In genomic region chr2:148627011-148627471, GRCm38 (mm10) we compare ENCODE assay signal across 8 mouse cellular contexts. TPM values are rescaled to one million over a fixed set of nuclear protein-coding genes. Genes with fewer than 3 reads are reported as not detected.
DNase-seq lines count a peak whose midpoint lies in the region; ATAC-seq and TF ChIP-seq lines count a peak whose summit lies in the region.

No protein-coding gene starts in this region.

- 46% methylated on average over 3 of the region's 3 CpGs for WGBS in hindbrain, postnatal 0 days
- WGBS in hindbrain, embryonic 16.5 days, result 50% methylated on average over 3 of the region's 3 CpGs
- WGBS in heart, embryonic 13.5 days, result 65% methylated on average over 3 of the region's 3 CpGs
- 46% methylated on average over 3 of the region's 3 CpGs for WGBS in intestine, embryonic 16.5 days
- WGBS in forebrain, postnatal 0 days, result 80% methylated on average over 3 of the region's 3 CpGs

- H3K4me3 ChIP-seq in hindbrain, postnatal 0 days (ENCODE audit: low read length), result no peak overlapping the region
- no peak overlapping the region for H3K4me3 ChIP-seq in hindbrain, embryonic 16.5 days (ENCODE audit: low read length)
- no peak overlapping the region for H3K4me3 ChIP-seq in heart, embryonic 13.5 days
- no peak overlapping the region for H3K4me3 ChIP-seq in intestine, embryonic 16.5 days (ENCODE audit: low read length)
- H3K4me3 ChIP-seq in forebrain, postnatal 0 days (ENCODE audit: low read depth, low read length), result no peak overlapping the region

- H3K4me1 ChIP-seq in hindbrain, postnatal 0 days (ENCODE audit: insufficient read depth, low read length), result no peaks in the 10 kb centered on the region
- no peaks in the 10 kb centered on the region for H3K4me1 ChIP-seq in hindbrain, embryonic 16.5 days (ENCODE audit: control insufficient read depth, insufficient read depth, low read depth, low read length)
- no peaks in the 10 kb centered on the region for H3K4me1 ChIP-seq in heart, embryonic 13.5 days
- H3K4me1 ChIP-seq in intestine, embryonic 16.5 days (ENCODE audit: control insufficient read depth, insufficient read depth, low read length), result no peaks in the 10 kb centered on the region
- H3K4me1 ChIP-seq in forebrain, postnatal 0 days (ENCODE audit: insufficient read depth), result no peaks in the 10 kb centered on the region

- H3K9ac ChIP-seq in hindbrain, postnatal 0 days (replicated peaks; ENCODE audit: low read length), result no peak overlapping the region
- H3K9ac ChIP-seq in hindbrain, embryonic 16.5 days (ENCODE audit: low read depth, low read length), result no peak overlapping the region
- H3K9ac ChIP-seq in heart, embryonic 13.5 days, result no peak overlapping the region
- H3K9ac ChIP-seq in intestine, embryonic 16.5 days (ENCODE audit: low read depth, low read length), result no peak overlapping the region
- no peak overlapping the region for H3K9ac ChIP-seq in forebrain, postnatal 0 days

- no peaks in the 10 kb centered on the region for H3K9me3 ChIP-seq in hindbrain, postnatal 0 days (ENCODE audit: low read length)
- no peaks in the 10 kb centered on the region for H3K9me3 ChIP-seq in hindbrain, embryonic 16.5 days (ENCODE audit: control insufficient read depth, low read length)
- no peaks in the 10 kb centered on the region for H3K9me3 ChIP-seq in heart, embryonic 13.5 days
- no peaks in the 10 kb centered on the region for H3K9me3 ChIP-seq in intestine, embryonic 16.5 days (ENCODE audit: control insufficient read depth, low read length)
- H3K9me3 ChIP-seq in forebrain, postnatal 0 days (ENCODE audit: low read length), result no peaks in the 10 kb centered on the region

- intact Hi-C loops in left cerebral cortex, postnatal 4 days (cut with DNase I), result no loop called here

- ATAC-seq in hindbrain, postnatal 0 days, result no peak
- ATAC-seq in hindbrain, embryonic 16.5 days, result no peak
- no peak for ATAC-seq in heart, embryonic 13.5 days (ENCODE audit: extremely low read depth, insufficient number of reproducible peaks, low FRiP score, low TSS enrichment)
- no peak for ATAC-seq in intestine, embryonic 16.5 days
- no peak for ATAC-seq in forebrain, postnatal 0 days

- H3K27me3 ChIP-seq in hindbrain, postnatal 0 days (ENCODE audit: insufficient read depth, low read length), result no peaks in the 10 kb centered on the region
- no peaks in the 10 kb centered on the region for H3K27me3 ChIP-seq in hindbrain, embryonic 16.5 days (replicated peaks; ENCODE audit: control insufficient read depth, insufficient read depth, low read length)
- 0 out of 2 replicates have a peak, but pooled peaks cover 5% of the 10 kb centered on the region for H3K27me3 ChIP-seq in heart, embryonic 13.5 days (replicated peaks)
- no peaks in the 10 kb centered on the region for H3K27me3 ChIP-seq in intestine, embryonic 16.5 days (replicated peaks; ENCODE audit: control insufficient read depth, insufficient read depth, low read length)
- no peaks in the 10 kb centered on the region for H3K27me3 ChIP-seq in forebrain, postnatal 0 days (ENCODE audit: insufficient read depth, low read length)

- no peak overlapping the region for H3K4me2 ChIP-seq in hindbrain, postnatal 0 days (ENCODE audit: low read depth, low read length)
- no peak overlapping the region for H3K4me2 ChIP-seq in hindbrain, embryonic 16.5 days (ENCODE audit: low read length)
- no peak overlapping the region for H3K4me2 ChIP-seq in heart, embryonic 13.5 days
- H3K4me2 ChIP-seq in intestine, embryonic 16.5 days (ENCODE audit: low read depth, low read length), result no peak overlapping the region
- H3K4me2 ChIP-seq in forebrain, postnatal 0 days (ENCODE audit: low read depth), result no peak overlapping the region

- TF ChIP-seq CTCF in hindbrain, postnatal 0 days (IDR thresholded peaks at IDR 0.05; ENCODE audit: low read depth), result no peak
- TF ChIP-seq CTCF in forebrain, postnatal 0 days (IDR thresholded peaks at IDR 0.05; ENCODE audit: low read depth), result no peak

- no peak overlapping the region for H3K27ac ChIP-seq in hindbrain, postnatal 0 days
- H3K27ac ChIP-seq in hindbrain, embryonic 16.5 days (ENCODE audit: low read depth, low read length), result no peak overlapping the region
- peak overlapping the region; percentile 32; the same call in 1 of the 2 replicates for H3K27ac ChIP-seq in heart, embryonic 13.5 days (replicated peaks)
- H3K27ac ChIP-seq in intestine, embryonic 16.5 days (ENCODE audit: low read length), result no peak overlapping the region
- no peak overlapping the region for H3K27ac ChIP-seq in forebrain, postnatal 0 days (ENCODE audit: low read depth, low read length)

- peak; percentile 9 for DNase-seq in hindbrain, postnatal 0 days (ENCODE audit: low spot score)
- peak; percentile 64 for DNase-seq in adrenal gland, postnatal 14 days
- peak; percentile 22 for DNase-seq in left cerebral cortex, postnatal 4 days
- DNase-seq in forebrain, postnatal 0 days, result no peak
- DNase-seq in layer of hippocampus, postnatal 14 days (ENCODE audit: low spot score in 2 of 2), result no peak

- H3K36me3 ChIP-seq in hindbrain, postnatal 0 days (ENCODE audit: insufficient read depth, low read length), result no peaks in the 10 kb centered on the region
- H3K36me3 ChIP-seq in hindbrain, embryonic 16.5 days (ENCODE audit: control insufficient read depth, insufficient read depth, low read length), result no peaks in the 10 kb centered on the region
- no peaks in the 10 kb centered on the region for H3K36me3 ChIP-seq in heart, embryonic 13.5 days
- no peaks in the 10 kb centered on the region for H3K36me3 ChIP-seq in intestine, embryonic 16.5 days (ENCODE audit: control insufficient read depth, insufficient read depth, low read length)
- no peaks in the 10 kb centered on the region for H3K36me3 ChIP-seq in forebrain, postnatal 0 days (ENCODE audit: insufficient read depth)

RNA-seq across cellular contexts. Expression of gene Nxt1, which starts 45.4 kb away (rescaled TPM):
- 22.9 and 35.3 TPM in 2 replicates for total RNA-seq in hindbrain, postnatal 0 days (2014; rRNA removed)
- polyA plus RNA-seq in hindbrain, postnatal 0 days (2015; fragmentation: Nextera tagmentation; extraction: Ambion mirVana), result 34.0 and 37.8 TPM in 2 replicates
- 40.9 and 42.0 TPM in 2 replicates for polyA plus RNA-seq in hindbrain, embryonic 16.5 days (2015; fragmentation: Nextera tagmentation; extraction: Ambion mirVana)
- 20.2 and 20.8 TPM in 2 replicates for total RNA-seq in adrenal gland, postnatal 14 days (2021)
- polyA plus RNA-seq in heart, embryonic 13.5 days (2015; fragmentation: Nextera tagmentation; extraction: Ambion mirVana), result 50.4 and 55.5 TPM in 2 replicates
- 10 to 100 TPM; 11.4 to 12.6 TPM for total RNA-seq in left cerebral cortex, postnatal 4 days (2021)
- 56.7 and 65.2 TPM in 2 replicates for polyA plus RNA-seq in intestine, embryonic 16.5 days (2015; fragmentation: Nextera tagmentation; extraction: Ambion mirVana)
- 26.9 and 34.6 TPM in 2 replicates for total RNA-seq in forebrain, postnatal 0 days (2014; rRNA removed)
- 29.6 and 38.4 TPM in 2 replicates for polyA plus RNA-seq in forebrain, postnatal 0 days (2015; fragmentation: Nextera tagmentation; extraction: Ambion mirVana)
- total RNA-seq in layer of hippocampus, postnatal 14 days (2021), result 10 to 100 TPM; 11.1 to 12.2 TPM

RNA-seq across cellular contexts. Expression of gene Gzf1, which starts 53.8 kb away (rescaled TPM):
- 21.4 and 24.1 TPM in 2 replicates for total RNA-seq in hindbrain, postnatal 0 days (2014; rRNA removed)
- polyA plus RNA-seq in hindbrain, postnatal 0 days (2015; fragmentation: Nextera tagmentation; extraction: Ambion mirVana), result 15.5 and 17.3 TPM in 2 replicates
- 15.0 and 17.0 TPM in 2 replicates for polyA plus RNA-seq in hindbrain, embryonic 16.5 days (2015; fragmentation: Nextera tagmentation; extraction: Ambion mirVana)
- 28.3 and 29.4 TPM in 2 replicates for total RNA-seq in adrenal gland, postnatal 14 days (2021)
- 13.1 and 13.2 TPM in 2 replicates for polyA plus RNA-seq in heart, embryonic 13.5 days (2015; fragmentation: Nextera tagmentation; extraction: Ambion mirVana)
- 10 to 100 TPM; 21.2 to 21.6 TPM for total RNA-seq in left cerebral cortex, postnatal 4 days (2021)
- polyA plus RNA-seq in intestine, embryonic 16.5 days (2015; fragmentation: Nextera tagmentation; extraction: Ambion mirVana), result 15.2 and 16.3 TPM in 2 replicates
- 21.8 and 22.2 TPM in 2 replicates for total RNA-seq in forebrain, postnatal 0 days (2014; rRNA removed)
- polyA plus RNA-seq in forebrain, postnatal 0 days (2015; fragmentation: Nextera tagmentation; extraction: Ambion mirVana), result 12.8 and 15.0 TPM in 2 replicates
- total RNA-seq in layer of hippocampus, postnatal 14 days (2021), result 10 to 100 TPM; 24.9 to 26.7 TPM

Comparison
In these comparisons a context has a peak if more than half of its experiments do, and no peak if none do; other contexts are left out.
1. DNase-seq: peak in hindbrain, postnatal 0 days (single experiment), adrenal gland, postnatal 14 days (single experiment) and left cerebral cortex, postnatal 4 days (single experiment); none in forebrain, postnatal 0 days (single experiment) and layer of hippocampus, postnatal 14 days (0 of 2).